Mouse (Mus musculus): ENCODE measurements at regions not wholly inside any gene's neighbourhood (a gene's known extent, or its start where the extent isn't known, plus 50 kb on each side); places are given as distances from the start of the nearest gene placed in this dataset.
"Not testable (repeated sequence)": the region's sequence is repeated elsewhere in the genome, so short reads cannot be mapped to it uniquely, and the experiment has no call there.

- no peak for DNase-seq
Measured at GRCm38 (mm10) chr16:79312702-79313101, 221.8 kb upstream of the Tmprss15 start.

GRCm38 (mm10) chr16:79308541-79308940 lies 217.6 kb upstream of the Tmprss15 start:
- no peak for DNase-seq

GRCm38 (mm10) chr16:79296621-79297020 lies 205.7 kb upstream of the Tmprss15 start:
- not testable (repeated sequence) for DNase-seq

DNA sequence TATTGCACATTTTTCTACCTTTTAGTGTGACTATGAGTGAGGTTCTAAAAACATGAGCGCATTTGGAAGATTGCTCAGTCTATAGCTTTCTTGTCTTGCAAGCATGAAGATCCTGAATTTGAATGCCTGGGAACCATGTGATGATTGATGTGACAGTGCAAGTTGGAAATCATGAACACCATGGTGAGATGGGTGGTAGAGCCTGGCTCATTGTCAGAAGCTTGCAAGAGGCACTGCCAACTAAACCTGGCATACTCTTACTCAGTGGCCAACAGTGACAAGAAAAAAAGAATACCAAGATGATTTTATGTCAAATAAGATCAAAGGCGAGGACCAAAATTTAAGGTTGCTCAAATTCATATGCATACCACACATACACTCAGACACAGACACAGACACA lies 188.1 kb upstream of the Tmprss15 start:
- no peak for DNase-seq

- DNase-seq: no peak
Measured at GRCm38 (mm10) chr16:79256525-79256924, 165.6 kb upstream of the Tmprss15 start.

DNA sequence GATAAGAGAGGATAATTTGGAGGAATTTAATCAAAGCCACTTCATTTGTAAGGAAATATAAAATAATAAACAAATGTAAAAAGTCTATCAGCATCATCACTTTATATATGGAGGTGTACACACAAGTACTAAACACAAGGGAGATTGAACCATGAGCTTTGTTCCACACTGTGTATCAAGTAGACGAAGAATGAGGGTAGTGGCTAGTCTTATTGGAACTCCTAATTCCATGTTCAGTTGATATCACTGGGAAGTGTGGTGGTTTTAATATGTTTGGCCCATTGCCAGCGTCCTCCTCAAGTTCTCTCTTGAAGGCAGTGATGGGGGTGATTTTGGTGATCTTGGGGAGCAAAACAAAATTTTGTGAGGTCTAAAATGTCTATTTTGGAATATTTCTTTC lies 165.2 kb upstream of the Tmprss15 start:
- no peak for DNase-seq

DNA sequence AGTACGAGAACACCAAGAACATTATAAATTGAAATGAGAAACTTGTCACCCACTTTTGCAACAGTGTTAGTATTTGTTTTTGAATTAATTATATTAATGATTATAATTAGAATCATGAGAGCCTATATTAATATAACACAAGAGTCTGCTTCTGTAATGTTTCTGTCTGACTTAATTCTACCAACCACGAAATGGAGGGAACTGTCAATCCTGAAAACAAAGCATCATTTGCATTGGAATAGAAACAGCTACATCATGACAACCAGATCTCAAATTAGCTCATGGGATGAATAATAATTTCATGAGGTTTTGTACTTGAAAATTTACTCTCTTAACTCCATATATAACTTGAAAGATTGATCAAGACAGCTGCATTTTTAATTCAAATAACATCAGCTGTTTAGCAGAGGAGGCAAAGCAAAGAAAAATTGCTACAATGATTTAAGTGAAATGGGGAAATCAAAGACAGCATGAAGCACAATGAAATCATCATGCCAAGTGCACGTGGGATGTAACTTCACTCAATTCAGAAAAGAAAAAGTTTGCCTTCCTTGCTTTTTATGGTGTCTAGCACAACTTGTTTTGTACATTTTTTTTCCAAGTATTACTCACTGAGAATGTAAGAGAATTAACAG lies 150.1 kb upstream of the Tmprss15 start:
- no peak for DNase-seq

DNA sequence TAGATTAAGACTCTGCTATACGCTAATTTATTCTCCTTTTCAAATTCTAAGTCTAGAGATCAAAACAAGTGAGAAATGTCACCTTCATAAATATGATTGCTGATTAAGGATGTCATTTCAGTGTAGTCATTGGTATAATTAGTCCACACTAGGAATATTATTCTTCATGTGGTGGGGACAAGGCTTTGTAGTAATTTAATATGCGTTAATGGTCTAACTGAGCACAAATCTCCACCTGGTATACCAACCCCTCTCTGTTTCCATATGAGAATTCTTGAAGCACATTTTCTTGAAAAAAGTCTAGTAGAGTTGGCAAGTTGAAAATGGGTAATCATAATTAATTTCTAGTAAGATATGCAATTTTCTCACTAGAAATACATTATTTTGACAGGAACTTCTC lies 149.3 kb upstream of the Tmprss15 start:
- DNase-seq: no peak

DNA sequence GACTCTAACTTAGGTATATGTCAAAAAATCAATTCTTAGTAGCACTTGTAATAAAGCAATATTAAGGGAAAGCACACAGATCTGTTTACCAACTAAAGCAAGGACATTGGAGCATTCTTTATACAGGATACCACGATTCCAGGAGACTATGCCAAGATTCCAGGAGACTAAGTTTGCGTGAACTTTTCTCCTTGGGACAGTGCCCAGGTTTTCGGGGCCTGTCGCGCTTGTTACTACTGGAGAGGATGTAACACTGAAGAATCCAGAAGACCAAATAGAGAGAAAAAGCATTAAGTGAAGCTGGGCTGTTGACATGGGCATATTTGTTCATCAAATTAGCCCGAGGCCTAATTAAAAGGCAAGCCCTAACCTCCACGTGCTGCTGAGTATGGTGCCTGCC lies 100.3 kb upstream of the Tmprss15 start:
- DNase-seq: no peak

- DNase-seq: no peak
Measured at GRCm38 (mm10) chr16:79186471-79186870, 95.6 kb upstream of the Tmprss15 start.

DNA sequence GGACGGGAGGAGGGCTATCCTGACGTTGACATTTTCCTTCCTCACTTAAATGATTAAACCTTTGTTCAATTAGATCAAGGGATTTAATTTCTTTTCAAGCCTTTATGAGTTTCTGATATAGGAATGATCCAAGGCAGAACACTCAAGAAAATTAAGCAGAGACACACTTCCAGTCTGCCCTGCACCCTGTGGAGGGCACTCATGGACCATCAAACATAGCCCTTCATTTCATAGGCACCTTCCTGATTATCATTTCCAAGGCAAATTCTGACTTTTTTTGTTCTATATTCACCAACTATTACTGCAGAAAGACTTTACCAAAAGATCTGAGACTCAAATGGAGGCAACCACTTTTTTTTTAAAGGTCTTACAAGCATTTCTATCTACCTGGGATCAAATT lies 91.6 kb upstream of the Tmprss15 start:
- peak; percentile 15 for DNase-seq

GRCm38 (mm10) chr16:79177299-79177999 lies 86.6 kb upstream of the Tmprss15 start:
- DNase-seq: no peak

DNA sequence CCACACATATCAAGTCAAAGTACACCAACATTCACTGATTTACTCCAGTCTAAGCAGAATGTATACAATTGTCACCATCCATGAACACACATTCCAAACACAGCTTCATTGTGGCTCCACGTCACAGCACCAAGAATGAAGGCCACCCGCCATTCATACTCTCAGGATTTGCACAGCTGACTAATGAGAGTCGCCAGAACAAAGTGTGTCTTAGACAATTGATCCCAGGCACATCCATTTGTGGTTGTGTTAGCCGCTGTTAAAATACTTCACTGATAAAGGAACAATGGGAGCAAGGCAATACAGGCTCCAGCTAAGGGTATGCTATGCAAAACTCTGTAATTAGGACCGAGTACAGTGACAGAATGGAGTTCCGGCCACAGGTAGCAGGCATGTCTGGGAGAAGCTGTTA lies 85.9 kb upstream of the Tmprss15 start:
- no peak for DNase-seq

DNA sequence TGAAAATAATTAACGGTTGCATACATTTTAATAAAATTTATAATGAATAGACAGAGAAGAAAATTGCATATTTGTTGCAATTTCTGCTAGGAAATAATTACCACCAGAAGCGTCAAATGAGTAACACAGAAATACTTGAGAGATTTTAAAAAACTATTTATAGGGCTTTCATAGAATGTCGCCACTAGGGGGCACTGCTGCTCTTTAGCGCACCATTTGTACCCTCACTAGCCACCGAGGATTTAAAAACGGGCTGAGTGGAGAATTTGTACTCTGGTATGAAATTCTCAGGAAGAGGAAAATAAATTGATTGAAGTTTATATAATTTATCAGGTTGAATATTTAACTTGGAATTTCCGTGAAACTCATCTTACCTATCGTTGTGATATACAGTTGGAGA lies 77.3 kb upstream of the Tmprss15 start:
- DNase-seq: peak; percentile 92

GRCm38 (mm10) chr16:79142813-79143212 lies 51.9 kb upstream of the Tmprss15 start:
- no peak for DNase-seq

All from right cerebral cortex, postnatal 14 days (tissue).